Mouse (Mus musculus): ENCODE data around the gene Cbwd1. TPM values are rescaled to one million over a fixed set of nuclear protein-coding genes. Genes with fewer than 3 reads are reported as not detected.

Gene Cbwd1
- polyA plus RNA-seq, 1 experiment from 2014 or later: 23.6 TPM

- Histone ChIP-seq H3K36me3 (no peaks in the 10 kb centered on the region), H3K27ac (no peak overlapping the region), H3K4me1 (no peaks in the 10 kb centered on the region), H3K4me3 (no peak overlapping the region), H3K9me3 (replicated peaks) (no peaks in the 10 kb centered on the region), H3K27me3 (ENCODE audit: low read depth, poor library complexity, severe bottlenecking) (no peaks in the 10 kb centered on the region)
- no peak for DNase-seq (ENCODE audit: low spot score)
- 89% methylated on average over 2 of the region's 2 CpGs for WGBS
These were observed 4.8 kb upstream of the Cbwd1 start for GRCm38 (mm10) chr19:24966203-24966602.

GRCm38 (mm10) chr19:24958531-24958930 is 2.9 kb downstream of the Cbwd1 start:
- WGBS: 50% methylated on average over 3 of the region's 3 CpGs
- Histone ChIP-seq H3K27ac (no peak overlapping the region), H3K9me3 (replicated peaks) (no peaks in the 10 kb centered on the region), H3K36me3 (peaks cover 36% of the 10 kb centered on the region), H3K4me3 (no peak overlapping the region), H3K27me3 (ENCODE audit: low read depth, poor library complexity, severe bottlenecking) (no peaks in the 10 kb centered on the region), H3K4me1 (peaks cover 8% of the 10 kb centered on the region)
- DNase-seq (ENCODE audit: low spot score): no peak

DNA sequence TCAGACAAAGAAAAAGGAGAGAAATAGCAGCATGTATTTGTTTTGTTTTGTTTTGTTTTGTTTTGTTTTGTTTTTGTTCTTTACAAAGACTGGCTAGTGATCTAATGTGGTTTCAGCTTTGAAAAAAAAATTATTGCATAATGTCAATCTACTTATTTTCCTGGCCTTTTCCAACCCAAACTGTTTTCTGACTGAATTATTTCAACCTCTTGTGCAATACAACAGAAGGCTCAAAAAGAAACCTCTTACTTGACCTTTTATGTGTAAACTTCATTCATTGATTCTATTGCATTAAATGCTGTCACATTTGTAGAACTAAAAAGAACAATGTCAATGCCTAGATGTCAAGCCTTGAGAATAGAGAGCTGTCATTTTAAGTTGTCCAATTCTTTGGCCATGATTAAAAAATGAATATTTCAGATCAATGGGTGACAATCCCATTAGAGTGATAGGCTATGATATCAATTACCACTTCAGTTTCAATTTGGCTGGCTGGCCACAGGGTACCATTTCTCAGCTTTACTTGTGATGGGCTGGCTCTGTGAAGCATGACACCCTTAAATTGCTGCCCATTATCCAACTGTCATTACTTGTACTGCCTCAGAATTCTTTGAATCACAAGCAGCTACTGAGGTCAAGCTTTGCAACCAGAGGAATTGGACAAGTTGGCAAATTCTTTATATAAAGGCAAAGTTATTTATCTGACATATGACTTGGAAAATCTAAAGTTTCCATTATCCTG is 15.7 kb downstream of the Cbwd1 start:
- DNase-seq (ENCODE audit: low spot score): no peak

DNA sequence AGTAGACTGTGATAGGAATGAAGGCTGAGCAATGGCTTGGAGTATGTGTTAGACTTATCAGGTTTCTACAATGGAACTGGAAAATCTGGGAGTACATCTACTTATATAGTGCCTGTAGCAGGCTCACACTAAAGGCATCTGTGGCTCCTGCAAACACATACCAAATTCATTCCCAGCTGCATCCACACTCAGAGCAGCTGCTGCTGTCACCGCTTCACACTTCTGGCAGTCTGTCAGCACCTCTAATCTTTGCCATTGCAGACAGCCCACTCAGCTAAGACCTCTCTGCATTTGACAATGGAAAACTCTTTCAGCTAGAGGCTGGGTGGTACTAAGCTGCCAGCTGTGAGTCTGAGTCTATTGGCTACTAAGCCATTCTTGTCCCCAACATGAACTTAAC is 24.3 kb downstream of the Cbwd1 start:
- Histone ChIP-seq H3K4me3 (no peak overlapping the region), H3K36me3 (peaks cover 41% of the 10 kb centered on the region), H3K27ac (no peak overlapping the region), H3K9me3 (replicated peaks) (no peaks in the 10 kb centered on the region), H3K4me1 (no peaks in the 10 kb centered on the region), H3K27me3 (ENCODE audit: low read depth, poor library complexity, severe bottlenecking) (no peaks in the 10 kb centered on the region)
- 91% methylated on average over 1 of the region's 1 CpGs for WGBS
- no peak for DNase-seq (ENCODE audit: low spot score)

More for the DNA sequence above, 15.7 kb downstream of the Cbwd1 start:
- Histone ChIP-seq H3K4me1 (no peaks in the 10 kb centered on the region), H3K4me3 (no peak overlapping the region), H3K27ac (no peak overlapping the region), H3K27me3 (ENCODE audit: low read depth, poor library complexity, severe bottlenecking) (no peaks in the 10 kb centered on the region), H3K9me3 (replicated peaks) (no peaks in the 10 kb centered on the region), H3K36me3 (peaks cover 11% of the 10 kb centered on the region)

GRCm38 (mm10) chr19:24929041-24929440 is 32.4 kb downstream of the Cbwd1 start:
- no peaks in the 10 kb centered on the region for H3K9me3 ChIP-seq (replicated peaks)
- H3K4me3 ChIP-seq: no peak overlapping the region
- peaks cover 8% of the 10 kb centered on the region for H3K36me3 ChIP-seq
- no peaks in the 10 kb centered on the region for H3K27me3 ChIP-seq (ENCODE audit: low read depth, poor library complexity, severe bottlenecking)
- DNase-seq (ENCODE audit: low spot score): no peak
- whole genome bisulfite sequencing: 41% methylated on average over 1 of the region's 1 CpGs
- peaks cover 5% of the 10 kb centered on the region for H3K4me1 ChIP-seq
- H3K27ac ChIP-seq: no peak overlapping the region

DNA sequence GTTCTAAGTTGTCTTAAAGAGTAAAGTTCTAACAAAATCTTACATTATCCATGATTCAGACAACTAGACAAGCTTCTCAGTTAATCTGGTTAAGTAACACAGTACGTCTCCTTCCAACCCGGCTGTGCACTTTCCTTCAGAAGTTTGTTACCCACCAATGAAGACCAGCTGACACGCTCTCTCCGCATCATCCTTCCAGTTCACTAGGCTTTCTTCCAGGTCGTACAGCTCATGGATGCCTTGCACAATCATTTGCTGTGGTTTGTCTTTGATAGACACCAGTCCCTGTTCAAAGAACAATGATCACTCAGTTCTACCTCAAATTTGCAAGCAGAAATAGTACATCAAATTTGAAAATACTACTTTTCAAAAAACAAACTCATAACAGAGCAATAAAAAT is 40.5 kb downstream of the Cbwd1 start:
- peaks cover 36% of the 10 kb centered on the region for H3K36me3 ChIP-seq
- DNase-seq (ENCODE audit: low spot score): no peak
- no peak overlapping the region for H3K27ac ChIP-seq
- 94% methylated on average over 5 of the region's 5 CpGs for WGBS
- no peaks in the 10 kb centered on the region for H3K4me1 ChIP-seq
- no peaks in the 10 kb centered on the region for H3K27me3 ChIP-seq (ENCODE audit: low read depth, poor library complexity, severe bottlenecking)
- no peaks in the 10 kb centered on the region for H3K9me3 ChIP-seq (replicated peaks)
- no peak overlapping the region for H3K4me3 ChIP-seq

GRCm38 (mm10) chr19:24908385-24909155 is 52.8 kb downstream of the Cbwd1 start:
- 95% methylated on average over 3 of the region's 3 CpGs for WGBS
- H3K4me1 ChIP-seq: no peaks in the 10 kb centered on the region
- DNase-seq (ENCODE audit: low spot score): no peak
- H3K9me3 ChIP-seq (replicated peaks): no peaks in the 10 kb centered on the region
- peaks cover 22% of the 10 kb centered on the region for H3K27me3 ChIP-seq (ENCODE audit: low read depth, poor library complexity, severe bottlenecking)
- no peak overlapping the region for H3K4me3 ChIP-seq
- no peaks in the 10 kb centered on the region for H3K36me3 ChIP-seq
- no peak overlapping the region for H3K27ac ChIP-seq

- H3K4me3 ChIP-seq: no peak overlapping the region
- H3K27me3 ChIP-seq (ENCODE audit: low read depth, poor library complexity, severe bottlenecking): peaks cover 31% of the 10 kb centered on the region
- no peak overlapping the region for H3K27ac ChIP-seq
- H3K9me3 ChIP-seq (replicated peaks): no peaks in the 10 kb centered on the region
- DNase-seq (ENCODE audit: low spot score): no peak
- WGBS: 95% methylated on average over 6 of the region's 6 CpGs
- no peaks in the 10 kb centered on the region for H3K4me1 ChIP-seq
- no peaks in the 10 kb centered on the region for H3K36me3 ChIP-seq
These were observed 53.8 kb downstream of the Cbwd1 start for GRCm38 (mm10) chr19:24907655-24908054.

DNA sequence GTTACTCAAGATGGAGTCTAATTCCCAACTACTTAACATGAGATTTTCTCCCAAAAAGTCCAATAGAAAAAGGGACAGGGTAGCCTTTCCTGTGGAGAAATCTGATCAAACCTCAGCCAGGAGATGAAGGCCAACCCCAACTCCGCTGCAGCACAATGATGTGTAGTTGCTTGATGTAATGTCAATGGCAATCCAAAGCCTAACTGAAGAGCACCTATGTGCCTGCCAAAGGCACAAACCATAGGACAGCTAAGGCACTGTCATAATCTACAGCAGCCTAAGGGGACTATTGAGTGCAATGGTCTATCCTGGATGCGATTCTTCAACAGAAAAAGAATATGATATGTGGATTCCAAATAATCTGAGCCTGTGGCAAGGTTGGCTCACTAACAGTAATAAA is 58.6 kb downstream of the Cbwd1 start:
- Histone ChIP-seq H3K9me3 (replicated peaks) (no peaks in the 10 kb centered on the region), H3K27ac (no peak overlapping the region), H3K36me3 (no peaks in the 10 kb centered on the region), H3K27me3 (ENCODE audit: low read depth, poor library complexity, severe bottlenecking) (peaks cover 78% of the 10 kb centered on the region), H3K4me1 (peaks cover 21% of the 10 kb centered on the region), H3K4me3 (no peak overlapping the region)
- WGBS: 53% methylated on average over 2 of the region's 2 CpGs
- DNase-seq (ENCODE audit: low spot score): no peak

DNA sequence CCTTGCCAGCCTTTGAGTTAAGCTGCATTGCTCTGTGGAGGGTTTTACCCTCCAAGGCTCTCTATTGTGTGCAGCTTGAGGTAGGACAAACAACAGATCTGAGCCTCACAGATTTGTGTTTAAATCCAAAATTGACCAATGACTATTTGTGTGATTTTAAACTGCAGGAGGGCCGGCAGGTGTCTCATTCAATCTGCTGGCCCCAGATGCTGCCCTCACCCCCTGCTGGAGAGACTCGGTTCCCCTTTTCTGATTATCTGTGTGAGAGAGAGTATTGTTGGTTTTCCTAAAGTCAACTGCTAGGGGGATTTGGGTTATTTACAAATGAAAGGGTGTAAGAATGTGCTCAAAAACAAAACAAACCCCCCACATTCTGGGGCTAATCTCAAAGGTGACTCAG is 59.2 kb downstream of the Cbwd1 start:
- no peak for DNase-seq (ENCODE audit: low spot score)
- Histone ChIP-seq H3K27ac (no peak overlapping the region), H3K36me3 (no peaks in the 10 kb centered on the region), H3K4me1 (peaks cover 27% of the 10 kb centered on the region), H3K27me3 (ENCODE audit: low read depth, poor library complexity, severe bottlenecking) (peaks cover 84% of the 10 kb centered on the region), H3K9me3 (replicated peaks) (no peaks in the 10 kb centered on the region), H3K4me3 (no peak overlapping the region)
- WGBS: 5% methylated on average over 2 of the region's 2 CpGs

GRCm38 (mm10) chr19:24901666-24902065 is 59.7 kb downstream of the Cbwd1 start:
- Histone ChIP-seq H3K4me3 (no peak overlapping the region), H3K4me1 (peaks cover 31% of the 10 kb centered on the region), H3K27me3 (ENCODE audit: low read depth, poor library complexity, severe bottlenecking) (peaks cover 90% of the 10 kb centered on the region), H3K9me3 (replicated peaks) (no peaks in the 10 kb centered on the region), H3K27ac (no peak overlapping the region), H3K36me3 (no peaks in the 10 kb centered on the region)
- no peak for DNase-seq (ENCODE audit: low spot score)
- 5% methylated on average over 3 of the region's 3 CpGs for WGBS

DNA sequence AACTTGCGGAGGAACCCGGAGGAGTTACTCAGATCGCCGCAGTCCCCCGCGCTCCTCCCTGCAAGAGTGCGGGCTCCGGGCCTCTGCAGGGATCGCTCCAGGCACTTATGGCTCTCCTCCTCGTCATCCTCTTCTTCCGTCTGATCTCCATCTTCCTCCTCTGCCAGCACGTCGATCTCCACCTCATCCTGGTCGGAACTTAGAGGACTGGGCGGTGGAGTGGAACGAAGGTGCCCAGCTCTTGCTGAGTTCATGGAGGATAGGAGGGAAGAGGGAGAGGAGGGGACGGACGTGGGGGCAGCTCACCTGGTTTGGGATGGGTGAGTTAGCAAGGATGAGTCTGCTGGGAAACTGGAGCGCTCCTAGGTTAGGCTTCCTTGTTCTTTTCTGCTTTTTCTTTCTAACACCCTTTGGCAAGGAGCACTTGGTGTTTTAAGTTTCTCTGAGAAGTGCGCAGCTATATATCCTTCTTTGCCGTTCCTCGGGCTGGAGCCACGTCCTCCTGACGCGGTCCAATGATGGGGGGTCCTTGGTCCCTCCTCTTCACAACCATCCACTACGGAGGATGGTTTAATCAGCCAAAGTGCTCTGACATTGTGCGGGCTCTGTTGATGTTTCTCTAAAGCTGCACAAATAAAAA is 60.7 kb downstream of the Cbwd1 start, which contains the start of gene Foxd4:
Gene Foxd4 (minus strand): TSS at position 617 of the 640 bp plus-strand sequence.
- no peak for DNase-seq (ENCODE audit: low spot score)

More for the DNA sequence above, 60.7 kb downstream of the Cbwd1 start, which contains the start of gene Foxd4:
- H3K4me3 ChIP-seq: peak within 1 kb of the TSS; percentile 53
- peaks cover 31% of the 10 kb centered on the region for H3K4me1 ChIP-seq
- H3K9me3 ChIP-seq (replicated peaks): no peaks in the 10 kb centered on the region
- H3K27me3 ChIP-seq (ENCODE audit: low read depth, poor library complexity, severe bottlenecking): peaks cover 98% of the 10 kb centered on the region
- under 1% methylated on average over 27 of the region's 27 CpGs for WGBS
- H3K36me3 ChIP-seq: no peaks in the 10 kb centered on the region
- H3K27ac ChIP-seq: 0 out of 2 replicates have a peak within 1 kb of the TSS, but pooled peaks have one; percentile 30
